Mouse (Mus musculus) megakaryocyte-erythroid progenitor cell, adult 5-6 weeks (primary cell): ENCODE data around the gene Vamp3. TPM values are rescaled to one million over a fixed set of nuclear protein-coding genes. Genes with fewer than 3 reads are reported as not detected.
"Not testable (repeated sequence)": the region's sequence is repeated elsewhere in the genome, so short reads cannot be mapped to it uniquely, and the experiment has no call there.

Experiments
- ATAC-seq: replicated peaks from 2 replicates; pipeline ENCODE4 v1.8.0; 2016; ENCODE audit warnings: mild to moderate bottlenecking, inconsistent platforms; ENCODE audit not compliant: severe bottlenecking, poor library complexity, low FRiP score, low TSS enrichment
- total RNA-seq, 2 experiments: library from RNA; stranded (forward) in 1 of 2; stranded (reverse) in 1 of 2; fragments of 200-1000, 215-1000 nt in 1 of 2; fragments of >200 nt in 1 of 2; fragmentation: Nextera tagmentation in 1 of 2; gene quantifications; 2 replicates each; pipeline ENCODE4 v1.2.3; 2014 to 2017

The Vamp3 gene
- total RNA-seq, 2 experiments from 2014 or later, result 46.4 to 57.8 TPM

DNA sequence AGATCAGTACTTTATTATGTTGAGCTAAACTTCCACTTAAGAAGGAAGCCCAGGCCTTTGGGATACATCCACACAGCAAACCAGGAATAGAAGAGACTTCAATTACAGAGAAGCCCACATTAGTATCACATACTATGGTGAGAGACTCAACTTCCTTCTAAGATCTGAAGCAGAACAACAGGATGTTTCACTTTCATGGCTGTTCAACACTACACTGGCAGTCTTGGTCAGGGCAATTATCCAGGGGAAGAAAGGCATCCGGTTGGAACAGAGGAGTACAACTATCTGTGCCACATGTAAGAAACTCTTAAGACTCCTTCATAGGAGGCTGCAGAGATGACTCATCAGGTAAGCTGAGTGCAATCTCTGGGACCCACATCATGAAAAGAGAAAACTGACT lies 6.6 kb downstream of the Vamp3 start:
- no peak for ATAC-seq

DNA sequence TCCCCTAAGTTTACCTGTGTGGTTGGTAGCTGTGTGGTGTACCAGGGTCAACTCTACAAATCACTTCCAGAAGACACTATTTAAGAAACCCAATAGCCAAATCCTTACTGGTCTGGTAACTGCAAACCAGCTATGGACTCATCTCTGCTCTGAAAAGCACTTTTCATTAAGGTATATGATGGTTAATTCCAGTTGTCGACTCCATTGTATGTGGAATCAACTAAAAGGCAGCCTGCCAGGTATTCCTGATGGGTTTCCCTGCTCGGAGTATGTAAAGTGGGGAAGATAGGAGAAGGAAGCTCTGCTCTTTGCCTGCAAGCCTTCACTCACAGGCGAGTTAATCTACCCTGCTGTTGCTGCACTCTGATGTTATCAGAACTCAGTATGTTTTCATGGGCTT lies 11.2 kb downstream of the Vamp3 start:
- no peak for ATAC-seq

DNA sequence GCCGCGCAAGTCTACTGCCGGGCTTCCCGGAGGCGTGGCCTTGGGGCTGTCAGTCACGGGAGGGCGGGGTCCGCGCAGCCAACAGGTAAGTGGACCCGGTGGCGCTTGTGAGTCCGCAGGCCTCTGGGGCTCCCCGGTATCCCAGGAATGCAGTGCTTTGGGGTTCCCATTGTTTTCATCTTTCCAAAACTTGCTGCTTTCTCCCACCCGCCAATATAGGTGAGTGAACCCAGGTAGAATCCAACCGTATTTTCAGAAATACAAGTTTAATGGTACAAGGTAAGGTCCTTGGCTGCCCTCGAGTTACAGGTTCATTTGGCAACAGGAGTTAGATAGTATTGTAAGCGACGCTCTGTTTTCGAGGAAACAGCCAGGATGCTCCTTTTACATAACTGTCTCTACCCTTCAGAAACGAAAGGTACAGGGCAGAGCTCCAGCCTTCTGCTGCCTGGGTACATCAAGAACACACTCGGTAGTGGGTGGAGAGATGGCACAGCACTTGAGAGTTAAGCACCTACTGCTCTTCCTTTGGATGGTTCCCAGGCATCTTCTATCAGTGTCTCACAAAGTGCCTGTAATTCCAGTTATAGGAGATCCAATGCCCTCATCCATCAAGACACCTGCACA lies 12.7 kb downstream of the Vamp3 start:
- no peak for ATAC-seq

DNA sequence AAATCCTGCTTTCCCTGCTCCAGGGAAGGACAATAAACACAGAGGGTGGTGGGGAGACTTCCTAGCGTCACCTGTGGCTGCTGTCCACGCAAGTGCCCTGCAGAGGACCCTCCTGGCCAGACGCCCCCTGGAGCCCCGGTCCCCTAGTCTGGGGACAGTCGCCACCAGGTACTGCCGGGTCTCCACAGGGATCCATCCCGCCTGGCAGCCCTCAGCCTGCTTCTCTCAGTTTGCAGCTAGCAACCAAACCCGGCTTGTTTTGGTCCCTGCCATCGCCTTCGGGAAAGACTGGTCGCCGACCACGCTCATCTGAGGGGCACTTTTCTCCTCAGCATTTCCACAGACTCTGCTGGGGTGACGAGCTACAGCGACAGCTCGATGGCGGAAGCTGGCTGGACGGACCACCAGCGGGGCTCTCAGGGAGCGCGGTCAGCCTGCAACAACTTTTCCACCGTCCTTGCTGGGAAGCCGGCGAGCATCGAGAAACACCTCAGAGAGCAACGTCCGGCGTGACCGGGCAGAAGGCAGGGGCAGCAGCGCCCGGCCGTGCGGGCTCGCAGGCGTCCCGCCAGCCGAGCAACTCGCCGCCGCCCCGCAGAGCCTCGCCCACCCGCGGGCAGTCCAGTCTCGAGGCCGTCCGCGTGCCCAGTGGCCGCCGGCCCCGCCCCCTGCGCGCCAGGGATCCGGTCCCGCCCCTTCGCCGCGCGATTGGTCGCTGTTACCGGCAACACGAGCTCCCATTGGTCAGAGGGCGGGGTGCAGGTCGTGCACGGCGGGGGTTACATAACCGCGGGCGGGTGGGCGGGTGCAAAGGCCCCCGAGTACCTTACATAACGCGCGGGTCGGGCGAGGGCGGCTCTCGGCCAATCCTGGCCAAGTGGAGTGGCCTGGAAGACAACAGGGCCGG lies 13.5 kb downstream of the Vamp3 start, which contains the start of gene Per3:
Gene Per3 (minus strand): TSS at position 629 of the 907 bp plus-strand sequence.
- ATAC-seq, result peak; percentile 94

DNA sequence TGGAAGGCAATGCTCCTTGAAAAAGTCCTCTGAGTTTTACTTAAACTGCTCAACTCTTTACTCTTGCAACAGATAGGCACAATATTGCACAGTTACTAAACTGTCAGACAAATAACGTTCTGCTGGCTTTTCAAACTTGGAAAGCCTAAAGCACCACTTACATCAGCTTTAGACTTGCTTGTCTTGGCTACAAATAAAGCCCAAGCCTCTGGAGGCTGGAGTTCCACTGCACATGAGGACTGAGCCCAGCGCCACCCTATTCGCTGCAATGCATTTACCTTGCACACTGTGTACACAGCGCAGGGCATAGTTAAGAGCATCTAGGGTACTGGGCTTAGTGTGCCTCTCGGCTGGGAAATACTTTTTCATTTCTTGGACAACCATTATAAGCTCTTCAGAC lies 14.5 kb downstream of the Vamp3 start:
- no peak for ATAC-seq

DNA sequence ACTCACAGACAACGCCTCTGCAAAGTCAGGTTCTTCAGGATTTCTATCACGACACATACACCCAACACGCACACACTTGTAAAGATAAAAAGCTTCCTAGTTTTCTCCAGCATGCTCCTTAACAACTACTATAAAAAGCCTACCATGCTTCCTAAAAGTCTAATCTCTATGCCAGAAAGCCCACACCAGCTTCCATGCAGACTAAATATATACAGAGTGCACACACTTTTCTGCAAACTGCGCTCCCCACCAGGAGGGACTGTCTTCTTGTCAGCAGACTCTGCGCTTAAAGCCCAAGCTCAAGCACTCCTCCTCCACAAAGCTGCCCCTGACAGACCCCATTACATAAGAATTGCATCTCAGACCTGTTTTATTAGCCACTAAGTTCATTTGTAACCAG lies 16.3 kb downstream of the Vamp3 start:
- no peak for ATAC-seq

DNA sequence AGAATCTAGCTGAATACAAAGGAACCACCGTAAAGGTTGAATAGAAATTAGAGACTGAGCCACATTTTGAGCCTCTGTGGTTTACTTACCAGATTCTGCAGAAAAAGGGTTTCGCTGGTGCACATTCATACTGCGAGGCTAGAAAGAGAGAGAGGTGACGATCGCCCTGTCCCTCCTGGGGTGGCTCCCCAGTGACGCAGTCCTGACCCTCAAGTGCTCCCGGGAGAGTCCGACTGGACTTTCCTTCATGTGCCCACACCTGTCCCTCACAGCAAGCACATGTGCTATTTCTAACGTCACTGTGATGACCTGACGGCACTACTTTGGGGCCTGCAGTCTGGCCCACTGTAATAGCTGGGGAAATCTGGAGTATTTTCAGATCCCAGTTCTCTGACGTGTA lies 20.0 kb downstream of the Vamp3 start:
- no peak for ATAC-seq

DNA sequence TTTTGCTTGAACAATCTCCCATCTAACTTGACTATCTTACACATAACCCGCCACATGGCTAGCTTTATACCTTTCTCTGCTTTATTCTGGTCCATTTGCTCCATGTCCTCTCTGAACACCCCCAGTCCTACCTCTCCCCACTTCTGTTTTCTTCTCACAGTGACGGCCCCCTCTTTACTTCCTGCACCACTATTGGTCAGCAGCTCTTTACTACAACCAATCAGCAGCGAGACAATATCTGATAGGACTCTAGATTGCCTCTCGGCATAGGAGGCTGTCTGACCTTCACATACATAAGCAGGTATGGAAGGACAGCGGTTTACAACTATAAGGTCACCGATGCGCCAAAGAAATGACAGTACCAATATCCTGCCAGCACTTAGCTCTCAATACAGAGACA lies 21.2 kb downstream of the Vamp3 start:
- no peak for ATAC-seq

DNA sequence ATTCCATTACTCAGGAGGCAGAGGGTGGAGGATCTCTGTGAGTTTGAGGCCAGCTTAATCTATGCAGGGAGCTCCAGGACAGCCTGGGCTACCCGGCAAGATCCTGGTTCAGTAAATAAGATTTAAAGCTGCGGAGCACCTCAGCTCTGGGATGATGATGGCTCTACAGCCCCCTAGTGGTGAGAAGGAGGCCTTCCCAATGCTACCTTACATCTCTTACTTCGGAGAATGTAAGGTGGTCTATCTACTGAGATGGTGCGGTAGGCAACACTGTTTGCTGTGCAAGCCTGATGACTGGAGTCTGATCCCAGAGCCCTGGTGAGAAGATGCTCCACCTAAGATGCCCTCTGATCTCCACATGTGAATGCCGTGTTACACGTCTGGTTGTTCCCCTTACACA lies 30.8 kb downstream of the Vamp3 start:
- peak; percentile 82 for ATAC-seq

DNA sequence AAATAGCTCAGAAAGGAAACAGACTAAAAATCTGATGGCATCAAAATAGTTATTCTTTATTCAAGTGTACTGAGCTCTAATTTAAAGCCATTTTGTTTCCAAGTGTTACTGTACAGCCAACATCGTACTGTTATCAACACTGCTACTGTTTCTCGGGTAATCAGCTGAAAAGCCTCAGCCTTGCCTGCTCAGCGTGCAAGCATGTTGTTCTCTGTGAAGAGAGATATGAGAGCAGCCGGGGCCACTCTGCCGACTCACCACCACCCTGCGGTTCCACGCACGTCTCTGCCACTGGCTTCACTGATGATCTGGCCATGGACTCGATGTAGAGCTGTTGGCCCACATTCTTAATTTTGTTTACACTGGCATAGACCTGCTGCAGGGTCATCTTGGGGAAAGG lies 33.6 kb downstream of the Vamp3 start:
- ATAC-seq, result peak; percentile 93

DNA sequence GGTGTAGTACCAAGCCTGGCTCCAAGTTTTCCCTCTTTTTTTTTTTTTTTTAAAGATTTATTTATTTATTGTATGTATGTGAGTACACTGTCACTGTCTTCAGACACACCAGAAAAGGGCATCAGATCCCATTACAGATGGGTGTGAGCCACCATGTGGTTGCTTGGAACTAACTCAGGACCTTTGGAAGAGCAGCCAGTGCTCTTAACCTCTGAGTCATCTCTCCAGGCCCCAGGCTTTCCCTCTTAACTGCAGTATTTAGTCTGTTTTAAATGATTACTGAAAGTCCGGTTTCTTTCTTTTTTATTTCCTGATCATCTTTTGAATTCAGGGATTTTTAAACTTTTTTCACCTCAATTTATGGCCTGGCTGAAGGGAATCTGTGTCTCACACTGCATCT lies 40.4 kb downstream of the Vamp3 start:
- not testable (repeated sequence) for ATAC-seq

DNA sequence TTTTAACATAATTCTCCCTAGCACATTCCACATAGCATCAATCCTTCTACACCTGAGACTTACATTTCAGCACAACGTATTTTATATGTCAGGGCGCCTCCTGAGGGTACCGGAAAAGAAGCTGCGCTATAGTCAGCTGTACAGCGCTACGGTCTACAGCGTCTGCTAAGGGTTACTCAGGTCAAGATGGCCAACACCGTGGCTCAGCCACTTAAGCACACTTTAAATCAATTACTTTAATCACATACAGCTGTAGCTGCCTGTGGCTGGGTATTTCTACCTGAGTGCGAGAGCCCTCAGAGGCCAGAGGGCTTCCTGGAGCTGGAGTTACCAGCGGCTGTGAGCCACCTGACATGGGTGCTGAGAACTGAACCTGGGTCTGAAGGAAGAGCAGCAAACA lies 41.8 kb downstream of the Vamp3 start:
- ATAC-seq, result no peak

DNA sequence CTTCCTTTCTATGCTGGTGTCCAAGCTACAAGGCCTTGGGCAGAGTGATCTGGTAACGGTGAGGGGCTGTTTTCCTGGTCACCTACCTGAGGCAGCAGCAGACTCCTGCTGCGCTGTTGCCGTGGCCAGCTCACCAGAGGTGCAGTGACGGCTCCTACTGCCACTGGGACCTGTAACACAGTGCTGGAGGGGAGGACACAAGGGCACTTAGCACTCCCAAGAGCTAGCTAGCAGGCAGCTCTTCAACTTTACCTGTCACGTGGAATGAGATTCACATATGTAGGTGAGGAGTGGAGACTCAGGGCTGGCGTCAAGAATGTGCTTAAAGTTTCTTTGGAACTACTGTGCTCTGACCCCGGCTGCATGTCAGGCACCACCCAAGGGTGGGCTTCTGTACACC lies 47.4 kb downstream of the Vamp3 start:
- ATAC-seq, result no peak

DNA sequence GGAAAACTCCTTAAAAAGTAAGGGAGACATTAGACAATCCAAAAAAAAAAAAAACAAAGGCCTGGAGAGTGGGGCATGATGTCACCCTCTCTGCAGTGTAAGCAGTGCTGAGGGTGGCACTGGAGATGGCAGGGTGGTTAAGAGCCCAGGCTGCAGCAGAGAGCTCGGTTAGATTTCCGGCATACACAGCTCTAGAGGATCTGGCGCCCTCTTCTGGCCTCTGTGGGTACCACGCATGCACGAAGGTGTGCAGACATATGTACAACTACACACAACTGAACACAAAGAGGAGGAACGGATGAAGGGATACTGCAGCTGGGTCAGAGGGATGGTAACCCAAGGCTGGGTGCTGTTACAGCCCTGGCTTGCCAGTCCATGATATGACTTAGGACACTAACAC lies 50.8 kb downstream of the Vamp3 start:
- peak; percentile 87 for ATAC-seq

DNA sequence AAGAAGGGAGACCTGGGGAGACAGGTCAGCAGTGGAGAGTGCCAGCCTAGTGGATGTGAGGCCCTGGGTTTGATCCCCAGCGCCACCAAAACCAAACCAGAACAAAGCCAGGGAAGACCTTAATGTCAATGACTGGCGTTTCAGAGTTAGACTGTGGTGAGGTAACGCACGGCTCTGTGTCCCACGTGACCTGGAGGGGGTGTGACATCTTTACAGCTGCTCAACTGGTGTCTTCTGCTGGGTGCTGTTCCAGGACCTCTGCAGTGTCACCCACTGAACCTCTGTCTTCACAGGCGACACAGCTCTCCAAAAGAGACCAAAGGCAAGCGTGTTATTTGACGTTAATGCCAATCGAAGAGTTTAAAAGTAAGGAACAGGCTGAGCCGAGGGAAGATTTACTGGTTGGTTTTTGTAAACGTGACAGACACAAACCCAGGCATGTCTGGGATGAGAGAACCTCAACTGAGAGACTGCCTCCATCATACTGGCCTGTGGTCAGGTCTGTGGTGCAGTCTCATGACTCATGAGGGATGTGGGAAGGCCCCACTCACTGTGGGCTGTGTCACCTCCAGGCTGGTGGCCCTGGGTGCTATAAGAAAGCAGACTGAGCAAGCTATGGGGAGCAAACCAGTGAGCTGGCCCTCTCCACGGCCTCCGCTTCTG lies 52.0 kb downstream of the Vamp3 start:
- 0 out of 2 replicates have a peak, but pooled peaks have one; percentile 11 for ATAC-seq

DNA sequence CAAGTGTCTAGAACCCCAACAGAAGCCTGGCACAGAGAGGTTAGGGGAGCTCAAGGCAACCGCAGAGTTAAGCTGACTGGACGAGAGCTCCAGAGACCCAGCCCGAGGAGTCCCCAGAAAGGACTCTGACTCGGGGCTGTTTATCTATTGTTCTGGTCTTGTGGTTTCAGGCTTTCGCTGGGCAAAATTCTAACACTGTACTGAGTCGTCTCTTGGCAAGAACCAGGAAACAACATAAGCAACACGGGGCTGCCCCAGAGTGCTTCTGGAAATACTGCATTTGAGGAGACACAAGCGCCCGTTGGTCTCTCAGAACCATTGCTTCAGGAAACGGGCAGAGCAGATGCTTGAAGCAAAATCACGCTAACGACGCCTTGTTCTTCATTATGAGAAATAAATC lies 56.4 kb downstream of the Vamp3 start:
- ATAC-seq, result peak; percentile 53

DNA sequence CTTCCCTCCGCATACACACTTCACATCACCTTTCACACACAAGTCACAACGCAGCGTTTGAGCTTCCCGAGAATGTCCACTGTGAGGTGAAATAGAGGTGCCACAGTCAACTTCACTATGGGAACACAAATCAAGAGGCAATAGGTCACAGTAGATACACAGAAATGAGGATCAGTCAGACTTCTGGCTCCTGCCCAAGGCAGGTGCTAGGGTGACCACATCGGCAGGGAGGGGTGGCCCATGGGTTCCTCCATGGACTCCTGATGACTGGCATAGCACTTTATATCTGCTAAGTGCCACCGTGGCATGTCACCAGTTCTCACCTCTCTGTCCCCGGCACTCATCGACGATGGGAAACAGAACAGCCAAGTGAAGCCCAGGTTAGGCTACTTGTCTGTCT lies 59.1 kb downstream of the Vamp3 start:
- no peak for ATAC-seq
